Mouse (Mus musculus) liver, adult 2 months (tissue): ENCODE measurements around the gene Slc25a16.

Source experiments
- CTCF ChIP-seq: fragments of 200-500 bp; IDR thresholded peaks from 2 replicates; pipeline ENCODE4 v1.5.1; 2011; ENCODE audit warnings: low read depth, low read length, control low read depth
- POLR2A ChIP-seq: fragments of 200-500 bp; IDR thresholded peaks from 2 replicates; pipeline ENCODE4 v1.6.1; 2011; ENCODE audit warnings: low read length, control low read depth; ENCODE audit not compliant: insufficient read depth; ENCODE audit errors: extremely low read depth

DNA sequence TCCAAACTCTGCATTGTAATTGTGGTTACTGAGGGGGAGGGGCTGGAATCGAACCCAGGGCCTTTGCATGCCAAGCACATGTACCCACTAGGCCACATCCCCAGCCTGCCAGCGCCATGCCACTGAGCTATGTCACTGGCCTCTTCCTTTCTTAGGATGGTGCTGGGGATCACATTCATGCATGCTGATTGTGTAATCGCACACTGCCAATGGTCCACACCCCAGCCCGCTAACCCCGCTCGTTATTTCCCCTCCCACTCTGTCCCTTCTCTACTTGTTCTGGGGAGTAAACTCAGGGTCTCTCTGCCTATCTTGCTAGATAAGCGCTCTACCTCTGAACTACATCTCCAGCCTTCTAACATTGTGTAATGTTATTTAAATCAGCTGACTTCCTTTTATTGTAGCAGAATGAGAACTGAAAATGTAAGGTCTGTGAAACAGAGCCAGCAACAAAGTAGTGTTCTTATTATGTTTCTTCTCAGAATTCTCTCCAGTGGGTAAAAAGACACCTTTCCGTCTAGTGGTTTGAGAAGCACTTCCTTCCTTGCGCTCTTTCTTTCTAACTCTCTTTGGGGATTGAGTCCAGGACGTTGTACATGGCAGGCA, 24.6 kb downstream of the Slc25a16 start:
- TF ChIP-seq POLR2A (no peak), CTCF (no peak)
